Mouse (Mus musculus) ES-E14 (cell line): ENCODE results near the gene Polm.

Experiments
- HCFC1 ChIP-seq: IDR thresholded peaks from 2 replicates; pipeline ENCODE4 v1.6.1; 2012; ENCODE audit warnings: low read length, inconsistent platforms, borderline replicate concordance; ENCODE audit not compliant: insufficient read depth
- MAFK ChIP-seq: IDR thresholded peaks from 2 replicates; pipeline ENCODE4 v1.6.1; 2014; ENCODE audit warnings: mild to moderate bottlenecking, low read depth, low read length, inconsistent platforms; ENCODE audit not compliant: insufficient read depth
- ZC3H11A ChIP-seq: IDR thresholded peaks from 2 replicates; pipeline ENCODE4 v1.6.1; 2012; ENCODE audit warnings: low read depth, mild to moderate bottlenecking, inconsistent platforms, low read length, borderline replicate concordance

- TF ChIP-seq ZC3H11A (no peak), MAFK (no peak), HCFC1 (no peak)
Observed at GRCm38 (mm10) chr11:5803551-5803981, 34.2 kb downstream of the Polm start, which contains the start of gene Pgam2.
